Mouse (Mus musculus): ENCODE measurements around the gene Gpbp1. TPM values are rescaled to one million over a fixed set of nuclear protein-coding genes. Genes with fewer than 3 reads are reported as not detected.

Gpbp1 gene
- total RNA-seq, 1 experiment from 2014 or later = 83.2 TPM

Other genes with a start within 250 kb of the Gpbp1 start
- gene Actbl2, start 235.1 kb downstream of the Gpbp1 start, total RNA-seq (2021) = not detected in 2 replicates
- gene Gm49496, start 59.8 kb upstream of the Gpbp1 start, total RNA-seq (2021) = not detected in 2 replicates
- gene Gm10198, start 102.7 kb upstream of the Gpbp1 start, total RNA-seq (2021) = not detected in 2 replicates
- gene Mier3, start 190.9 kb upstream of the Gpbp1 start, total RNA-seq (2021) = 38.7 and 41.3 TPM in 2 replicates